Mouse (Mus musculus): ENCODE data around the gene Utrn.

GRCm38 (mm10) chr10:12771511-12771910 is 97.7 kb downstream of the Utrn start:
- no peak for TF ChIP-seq CTCF (IDR thresholded peaks at IDR 0.05; ENCODE audit: low read depth, low read length)
- TF ChIP-seq GATA1 (IDR thresholded peaks at IDR 0.05; ENCODE audit: borderline replicate concordance, low read length): no peak
